Mouse (Mus musculus) urinary bladder, postnatal 14 days (tissue): ENCODE measurements around the gene Map3k5.

Experiments
- DNase-seq: peaks from one replicate; pipeline ENCODE4 v3.0.0; 2021; ENCODE audit warnings: low spot score

Map3k5 gene

DNA sequence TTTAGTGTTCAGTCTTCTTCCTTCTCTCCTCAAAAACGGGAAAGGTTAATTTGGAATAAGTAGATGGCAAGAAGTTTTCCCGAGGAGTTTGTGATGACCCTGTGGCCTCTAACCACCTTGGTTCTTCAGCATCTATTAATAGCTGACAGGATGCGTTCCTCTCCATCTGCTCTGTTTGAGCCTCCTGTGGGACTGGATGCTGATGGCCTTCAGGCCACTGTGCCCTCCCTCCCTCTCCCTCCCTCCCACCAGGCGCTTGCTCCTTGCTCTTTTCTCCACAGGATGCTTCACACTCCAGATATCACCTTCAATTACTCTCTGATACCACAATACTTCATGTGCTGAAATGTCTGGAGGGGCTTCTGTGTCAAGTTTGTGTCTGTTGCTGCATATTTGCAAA is 224.5 kb downstream of the Map3k5 start:
- no peak for DNase-seq

DNA sequence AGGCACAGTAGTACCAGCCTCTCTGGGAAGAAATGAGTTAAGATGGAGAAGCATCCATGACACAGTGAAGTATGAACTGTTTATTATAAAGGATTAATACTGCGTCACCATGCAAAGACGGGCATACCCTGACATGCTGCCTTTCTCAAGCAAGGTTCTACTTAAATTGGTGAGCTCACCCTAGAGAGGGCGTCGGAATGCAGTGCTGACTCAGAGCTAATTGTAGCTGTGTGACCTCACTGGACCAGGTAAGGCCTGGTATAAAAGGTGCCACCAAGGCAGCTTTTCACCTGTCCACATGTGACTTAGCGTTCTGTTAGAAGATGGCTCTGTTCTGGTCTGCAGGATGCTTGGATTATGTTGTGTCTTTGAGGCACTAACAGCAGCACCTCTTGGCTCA is 225.0 kb downstream of the Map3k5 start:
- DNase-seq = no peak

DNA sequence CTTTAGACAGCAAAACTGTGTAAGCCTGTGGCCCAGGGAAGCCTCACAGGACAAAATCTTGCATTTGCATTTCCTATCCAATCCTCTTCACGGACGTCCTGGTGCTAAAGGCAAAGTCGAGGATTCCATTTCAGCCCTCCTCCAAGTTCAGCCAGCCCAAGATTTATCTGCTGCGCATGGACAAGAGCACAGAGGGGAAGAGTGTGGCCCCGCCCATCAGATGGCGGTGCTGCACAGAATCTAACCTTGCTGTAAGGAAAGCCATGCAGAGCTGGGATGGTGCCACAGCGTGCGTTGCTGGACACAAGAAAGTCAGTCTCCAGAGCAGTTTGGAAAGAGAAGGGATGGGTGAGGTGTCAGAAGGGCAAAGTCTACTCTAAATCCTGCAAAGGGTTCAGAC is 226.6 kb downstream of the Map3k5 start:
- no peak for DNase-seq

DNA sequence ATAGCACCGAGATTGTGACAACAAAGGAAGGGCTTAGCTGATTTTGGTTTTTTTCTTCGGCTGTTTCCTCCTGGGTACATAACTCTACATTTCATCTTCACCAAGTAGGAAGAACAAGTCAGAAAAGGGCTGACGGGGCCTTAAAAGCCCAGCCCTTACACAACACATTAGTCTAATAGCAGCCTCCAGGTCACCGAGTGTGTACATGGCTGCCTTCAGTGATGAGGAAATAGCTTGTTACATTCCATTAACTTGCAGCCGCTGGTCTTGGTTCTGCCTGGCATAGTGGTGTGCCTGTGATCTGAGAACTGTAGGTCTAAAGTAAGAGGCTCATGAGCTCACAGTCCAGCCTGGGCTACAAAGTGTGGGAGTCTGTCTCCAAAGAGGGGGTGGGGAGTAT is 230.5 kb downstream of the Map3k5 start:
- no peak for DNase-seq

DNA sequence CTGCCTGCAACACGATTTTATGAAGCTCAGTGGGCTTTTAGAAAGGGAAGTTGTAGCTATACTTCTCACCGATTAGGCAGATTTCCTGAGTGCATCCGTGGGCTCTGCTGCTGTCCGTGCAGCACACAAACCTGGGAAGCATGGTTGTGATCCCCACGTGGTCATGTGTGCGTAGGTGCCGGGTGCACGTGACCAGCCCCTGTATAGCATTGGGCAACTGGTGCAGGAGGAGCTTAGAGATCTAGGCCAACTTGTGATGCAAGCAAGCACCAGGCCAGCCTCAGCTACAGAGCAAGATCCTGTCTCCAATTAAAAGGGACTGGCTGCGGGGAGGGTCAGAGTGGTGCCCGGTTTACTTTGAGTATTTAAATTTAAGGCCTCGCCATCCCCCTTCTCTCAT is 232.5 kb downstream of the Map3k5 start:
- DNase-seq = no peak

DNA sequence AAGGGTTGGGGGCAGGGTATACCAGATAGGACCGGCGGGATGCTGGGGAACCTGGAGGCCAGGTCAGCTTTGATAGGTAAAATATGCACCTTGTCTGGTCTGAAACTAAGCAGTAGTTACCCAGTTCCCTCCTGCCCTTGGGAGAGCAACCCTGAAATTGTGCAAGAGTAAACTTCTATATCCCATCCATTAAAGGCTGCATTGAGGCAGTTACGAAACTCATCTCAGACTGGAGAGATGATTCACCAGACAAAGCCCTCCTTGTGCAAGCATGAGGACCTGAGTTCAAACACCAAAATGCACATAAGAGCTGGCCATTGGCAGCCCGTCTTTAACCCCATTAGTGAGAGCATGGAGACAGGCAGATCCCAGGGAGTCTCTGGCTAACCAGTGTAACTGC is 233.2 kb downstream of the Map3k5 start:
- no peak for DNase-seq

DNA sequence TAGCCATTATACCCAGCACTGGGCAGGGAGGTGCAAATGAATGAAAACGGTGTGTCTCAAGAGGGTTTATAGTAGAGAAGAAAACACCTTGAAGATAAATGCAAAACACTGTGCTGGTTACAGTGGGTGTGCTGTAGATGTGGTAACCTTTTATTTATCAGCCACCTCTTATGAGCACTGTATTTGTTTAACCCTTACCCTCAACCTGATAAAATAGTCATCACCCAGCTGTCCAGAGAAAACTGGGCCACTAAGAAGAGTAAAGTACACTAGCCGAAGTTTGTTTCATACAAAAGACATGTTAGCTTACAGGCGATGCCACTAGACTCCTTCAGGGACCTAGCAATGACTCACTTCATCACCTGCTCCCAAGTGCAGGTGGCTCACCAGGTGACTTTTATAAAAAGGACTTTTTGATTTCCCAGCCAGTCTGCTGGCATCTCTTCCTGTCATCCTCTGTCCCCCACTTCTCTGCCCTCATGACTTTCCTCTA is 235.0 kb downstream of the Map3k5 start:
- DNase-seq = no peak

DNA sequence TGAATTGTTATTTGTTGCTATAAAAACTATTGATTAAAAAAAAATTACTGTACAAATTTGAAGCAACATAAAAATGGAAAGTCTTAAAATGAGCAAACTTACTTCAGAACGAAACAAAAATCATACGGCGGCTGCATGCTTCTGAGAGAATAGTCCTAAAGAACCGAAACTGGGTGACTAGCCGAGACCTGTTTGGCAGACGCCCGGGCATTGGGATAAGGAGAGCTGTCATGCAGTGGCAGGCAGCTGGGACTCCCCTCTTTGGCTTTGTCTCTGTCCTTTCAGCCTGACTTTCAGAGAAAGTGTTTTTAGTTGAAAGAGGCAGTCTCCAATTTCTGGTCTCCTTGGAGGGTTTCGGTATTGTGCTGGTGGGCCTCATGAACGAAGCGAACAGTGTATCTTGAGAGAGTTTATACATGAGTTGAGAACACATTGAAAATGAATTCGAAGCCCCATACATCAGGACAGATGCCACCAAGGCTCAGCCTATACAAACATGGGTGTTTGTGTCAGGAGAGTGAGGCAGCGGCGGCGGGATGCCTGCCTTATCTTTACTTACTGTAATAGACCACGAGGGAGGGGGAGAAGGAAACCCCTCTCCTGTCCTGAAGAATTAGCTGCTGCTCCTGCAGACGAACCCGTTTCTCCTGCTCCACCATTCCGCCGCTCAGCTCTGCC is 235.8 kb downstream of the Map3k5 start:
- peak; percentile 73 for DNase-seq

DNA sequence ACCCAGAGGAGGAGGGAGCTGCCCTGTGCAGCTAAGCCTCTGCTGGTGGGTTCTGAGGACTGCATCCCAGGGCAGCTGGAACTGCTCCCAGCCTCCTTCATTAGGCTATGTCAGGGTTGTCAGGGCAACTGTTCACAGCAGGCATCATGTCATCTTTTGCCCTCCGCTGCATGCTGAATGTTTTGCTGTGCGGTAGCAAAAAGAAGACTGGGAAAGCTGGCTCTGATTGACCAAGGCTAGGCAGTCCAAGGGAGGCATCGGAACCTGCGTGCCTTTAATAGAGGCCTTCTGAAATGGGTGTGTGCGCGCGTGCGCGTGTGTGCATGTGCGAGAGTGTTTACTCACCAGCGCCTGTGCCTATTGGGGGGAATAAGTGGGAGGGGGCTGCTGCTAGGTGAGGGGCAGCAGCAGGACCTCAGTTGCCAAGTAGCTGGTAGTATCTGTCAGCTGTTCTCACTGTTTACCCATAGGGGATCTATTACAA is 236.4 kb downstream of the Map3k5 start:
- no peak for DNase-seq

DNA sequence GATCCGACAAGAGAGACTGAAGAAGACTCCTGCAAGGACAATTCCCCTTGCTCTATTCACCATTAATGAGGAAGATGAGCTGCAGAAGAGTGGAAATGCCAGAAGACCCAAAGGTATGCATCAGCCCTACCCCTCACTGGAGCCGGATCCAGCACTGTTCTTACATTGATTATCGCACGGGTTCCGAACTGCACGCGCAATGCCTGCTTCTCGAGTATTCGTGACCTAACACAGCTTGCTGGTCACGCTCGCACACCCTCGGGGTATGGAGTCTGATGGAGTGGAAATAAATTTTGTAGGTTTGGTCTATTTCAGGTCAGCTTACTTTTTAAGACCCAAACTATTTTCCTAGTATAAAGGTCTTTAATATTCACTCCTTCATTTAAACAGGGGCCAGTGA is 236.9 kb downstream of the Map3k5 start:
- DNase-seq = no peak

DNA sequence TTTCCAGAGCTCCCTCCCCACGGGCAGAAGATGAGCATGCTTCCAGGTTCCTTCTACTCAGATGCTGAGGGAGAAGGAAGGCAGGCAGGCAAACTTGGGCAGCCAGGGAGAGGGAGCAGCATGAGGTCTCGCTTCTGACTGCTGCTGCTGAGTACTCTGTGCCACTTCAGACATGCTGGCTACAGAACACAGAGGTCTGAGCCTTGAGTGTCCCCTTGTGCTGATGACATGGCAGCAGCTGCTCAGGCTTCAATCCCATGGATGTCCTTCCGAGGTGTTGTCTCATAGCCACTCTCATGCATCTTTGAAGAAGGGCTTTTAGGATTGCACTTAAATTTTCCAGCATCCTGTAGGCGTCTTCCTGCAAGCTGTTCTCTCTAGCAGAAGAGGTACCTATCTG is 237.5 kb downstream of the Map3k5 start:
- DNase-seq = no peak

DNA sequence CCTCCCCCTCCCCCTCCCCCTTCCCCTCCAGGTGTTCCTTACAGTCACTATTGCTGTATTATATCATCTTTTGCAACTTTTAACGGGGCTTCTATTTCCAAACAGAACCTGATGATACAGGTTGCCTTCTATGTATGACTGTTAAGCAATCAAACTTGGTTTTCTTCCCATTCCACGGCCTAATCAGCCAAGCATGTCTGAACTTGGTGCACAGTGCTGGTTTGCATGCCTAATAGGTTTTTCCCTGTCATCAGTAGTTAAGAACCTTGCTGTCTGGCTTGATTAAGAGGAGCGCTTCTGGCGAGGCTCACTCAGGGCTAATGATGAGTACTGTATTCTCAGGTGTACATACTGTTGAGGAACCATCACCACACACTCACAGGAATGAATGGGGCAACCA is 239.5 kb downstream of the Map3k5 start:
- DNase-seq = peak; percentile 31

DNA sequence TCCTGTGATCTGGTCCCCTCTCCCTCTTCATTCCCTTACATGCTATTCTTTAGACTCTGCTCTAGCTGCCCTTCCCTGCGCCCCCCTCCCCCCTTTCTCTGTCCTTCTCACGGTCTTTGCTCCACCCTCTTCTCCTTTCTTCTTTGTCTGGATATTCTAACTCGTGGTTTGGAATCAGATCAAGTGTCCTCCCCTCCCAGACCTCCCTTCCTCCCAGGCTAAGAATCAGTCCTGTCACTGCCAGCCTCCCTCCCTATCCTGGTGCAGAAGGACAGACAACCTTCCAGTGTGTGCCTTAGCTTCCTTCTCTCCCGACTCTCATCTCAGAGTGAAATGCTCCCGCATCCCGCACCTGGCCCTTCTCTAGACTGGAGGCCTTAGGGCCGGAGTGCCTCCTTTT is 241.8 kb downstream of the Map3k5 start:
- no peak for DNase-seq

DNA sequence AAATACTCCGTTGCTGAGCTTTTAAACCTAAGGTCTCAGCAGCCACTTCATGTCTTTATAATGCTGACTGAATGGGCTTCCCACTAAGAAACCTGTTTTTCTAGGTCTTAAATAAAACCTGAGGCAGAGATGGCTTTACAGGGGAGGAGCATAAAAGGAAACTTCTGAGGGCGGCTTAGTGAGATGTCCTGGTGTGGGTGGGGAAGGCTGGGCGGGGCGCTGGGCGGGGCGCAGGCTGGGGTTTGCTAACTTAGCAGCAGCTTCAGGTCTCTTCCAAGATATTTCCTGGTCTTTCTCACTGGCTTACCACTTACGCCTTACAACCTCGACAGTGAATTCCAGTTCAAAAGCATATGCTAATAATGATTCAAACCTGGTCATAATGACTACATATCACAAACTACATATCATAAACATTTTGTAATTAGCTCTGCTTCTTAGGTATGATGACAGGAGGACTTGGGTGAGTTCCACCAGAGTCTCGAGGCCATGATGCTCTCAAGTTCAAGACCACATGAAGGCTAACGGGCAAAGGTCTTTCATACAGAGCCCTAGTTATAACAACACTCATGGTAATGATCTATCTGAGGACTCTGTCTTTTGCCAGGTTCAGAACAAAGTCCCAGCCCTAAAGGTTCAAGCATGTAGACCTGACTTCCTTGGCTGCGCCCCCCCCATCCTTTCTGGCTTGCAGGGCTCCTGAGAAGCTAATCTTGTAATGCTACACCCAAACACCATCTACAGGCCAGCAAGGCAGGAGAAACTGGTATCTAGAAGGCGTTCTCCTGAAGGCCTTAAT is 244.7 kb downstream of the Map3k5 start:
- DNase-seq = peak; percentile 59

DNA sequence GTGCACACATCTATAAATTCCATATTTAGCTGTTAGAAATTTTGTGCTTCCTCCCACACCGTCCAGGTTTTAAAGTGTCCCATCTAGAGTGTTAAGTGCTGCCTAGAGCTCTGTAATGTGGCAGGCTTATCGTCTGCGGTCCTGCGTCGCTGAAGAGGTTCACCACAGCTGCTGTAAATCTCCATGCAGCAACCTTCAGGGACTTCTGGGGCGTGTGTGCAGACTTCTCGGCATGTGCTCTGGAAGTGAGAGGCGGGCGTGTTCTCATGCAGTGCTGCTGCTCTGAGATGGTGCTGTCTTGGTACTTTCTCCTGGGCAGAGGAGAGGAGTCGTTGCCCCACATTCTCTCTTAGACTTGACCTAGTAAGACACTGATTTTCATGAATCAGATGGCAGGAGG is 246.9 kb downstream of the Map3k5 start:
- DNase-seq = no peak

DNA sequence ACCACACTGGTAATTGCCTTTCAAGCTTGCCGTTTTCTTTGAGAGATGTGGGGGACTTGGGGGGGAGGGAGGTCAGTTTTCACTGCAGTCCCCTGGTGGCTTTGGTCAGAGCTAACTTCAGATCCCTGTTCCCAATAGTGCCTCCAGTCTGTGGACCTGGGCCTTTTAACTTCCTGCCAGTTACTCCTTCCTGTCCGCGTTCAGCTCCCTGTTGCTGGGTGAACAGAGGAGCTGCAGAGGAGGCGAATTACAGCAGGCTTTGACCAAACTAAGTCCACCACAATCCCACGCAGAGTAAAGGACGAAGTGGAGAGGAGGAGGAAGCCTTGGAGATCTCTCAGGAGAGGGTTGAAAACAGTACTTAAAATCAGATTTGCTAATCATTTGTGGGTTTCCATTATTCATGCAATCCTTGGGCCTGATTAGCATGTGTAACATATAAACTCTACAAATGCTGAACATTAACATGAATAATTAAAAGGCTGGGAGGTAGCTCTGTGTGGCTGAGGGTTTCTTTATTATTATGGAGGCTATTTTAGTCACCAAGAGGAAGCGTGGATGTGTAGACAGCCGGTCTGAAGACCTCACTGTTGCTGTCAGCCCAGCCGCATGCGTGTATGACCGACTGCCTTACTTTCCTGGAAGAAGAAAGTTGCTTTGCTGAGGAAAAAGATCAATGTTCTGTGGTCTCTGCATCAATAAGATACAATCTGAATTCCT is 247.6 kb downstream of the Map3k5 start:
- no peak for DNase-seq

DNA sequence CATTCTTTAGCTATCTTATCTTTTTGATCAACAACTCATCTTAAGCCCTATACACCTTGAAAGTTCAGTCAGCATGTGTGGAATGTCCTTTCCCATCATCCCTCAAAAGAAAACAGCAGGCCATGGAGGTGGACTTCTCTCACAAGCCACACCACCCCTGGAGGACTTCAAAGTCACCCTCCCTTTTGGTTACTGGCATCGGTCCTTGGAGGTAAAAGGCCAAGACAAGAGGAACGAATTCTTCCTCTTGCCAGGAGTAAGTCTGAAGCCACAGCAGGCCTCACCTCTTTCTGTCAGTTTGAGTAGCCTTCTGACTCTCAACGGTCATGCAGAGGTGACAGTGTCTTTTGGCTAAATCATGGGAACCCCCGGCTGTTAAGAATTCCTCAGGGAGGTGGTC is 250.1 kb downstream of the Map3k5 start:
- no peak for DNase-seq

DNA sequence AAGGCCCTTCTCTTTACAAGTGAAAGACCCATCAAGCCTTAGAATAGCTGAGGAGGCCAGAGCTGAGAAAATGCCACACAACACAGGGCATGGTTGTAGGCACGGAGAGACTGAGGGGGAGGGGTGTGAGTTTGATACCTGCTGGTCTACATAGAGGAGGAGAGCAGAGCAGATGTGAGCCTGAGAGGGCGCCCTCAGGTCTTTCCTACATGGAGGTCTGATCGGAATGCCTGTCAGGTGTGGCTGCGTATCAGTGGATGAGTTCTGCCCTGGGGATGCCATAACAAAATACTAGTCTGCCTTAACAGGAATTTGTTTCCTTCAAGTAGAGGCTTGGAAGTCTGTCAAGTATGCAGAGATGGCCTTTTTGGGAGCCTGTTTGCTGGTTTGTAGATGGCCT is 251.0 kb downstream of the Map3k5 start:
- no peak for DNase-seq

DNA sequence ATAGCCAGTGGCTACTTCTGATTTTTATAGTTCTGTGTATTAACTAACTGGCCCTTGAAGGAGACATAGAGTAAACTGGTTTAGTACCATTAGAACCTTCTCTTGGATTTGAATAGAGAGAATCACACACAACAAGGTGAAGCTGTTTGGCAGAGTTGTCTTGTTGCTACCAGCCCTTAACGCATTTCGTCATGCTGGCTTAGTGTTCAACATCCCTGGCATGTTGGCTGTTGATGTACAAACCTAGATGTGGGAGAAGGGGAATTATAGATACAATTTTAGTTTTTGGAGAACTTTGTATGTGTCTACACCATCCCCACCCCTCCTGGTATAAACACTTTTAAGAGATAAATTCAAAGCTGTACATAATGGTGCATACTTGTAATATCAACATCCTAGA is 251.5 kb downstream of the Map3k5 start:
- no peak for DNase-seq

DNA sequence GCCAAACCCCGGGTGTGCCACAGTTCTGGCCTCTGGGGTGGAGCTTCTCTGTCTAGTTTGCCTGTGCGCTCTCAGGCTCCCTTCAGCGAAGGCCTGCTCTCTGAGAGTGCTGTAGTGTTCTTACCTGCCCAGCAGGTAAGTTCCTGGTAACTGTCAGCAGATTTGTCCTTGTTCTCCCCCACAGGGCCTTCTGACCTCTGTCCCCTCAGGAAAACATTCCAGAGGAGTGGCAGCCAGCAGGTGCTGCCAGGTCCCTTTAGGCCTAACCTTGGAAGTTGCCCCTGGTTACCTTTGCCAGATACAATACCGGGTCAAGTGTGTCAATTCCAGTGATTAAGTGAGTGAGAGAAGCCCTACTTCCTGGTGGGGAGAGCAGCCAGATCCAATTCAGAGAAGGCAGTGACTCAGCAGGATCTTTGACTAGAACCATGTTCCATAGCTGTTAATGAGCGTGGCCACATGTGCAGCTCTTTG is 252.6 kb downstream of the Map3k5 start:
- no peak for DNase-seq

DNA sequence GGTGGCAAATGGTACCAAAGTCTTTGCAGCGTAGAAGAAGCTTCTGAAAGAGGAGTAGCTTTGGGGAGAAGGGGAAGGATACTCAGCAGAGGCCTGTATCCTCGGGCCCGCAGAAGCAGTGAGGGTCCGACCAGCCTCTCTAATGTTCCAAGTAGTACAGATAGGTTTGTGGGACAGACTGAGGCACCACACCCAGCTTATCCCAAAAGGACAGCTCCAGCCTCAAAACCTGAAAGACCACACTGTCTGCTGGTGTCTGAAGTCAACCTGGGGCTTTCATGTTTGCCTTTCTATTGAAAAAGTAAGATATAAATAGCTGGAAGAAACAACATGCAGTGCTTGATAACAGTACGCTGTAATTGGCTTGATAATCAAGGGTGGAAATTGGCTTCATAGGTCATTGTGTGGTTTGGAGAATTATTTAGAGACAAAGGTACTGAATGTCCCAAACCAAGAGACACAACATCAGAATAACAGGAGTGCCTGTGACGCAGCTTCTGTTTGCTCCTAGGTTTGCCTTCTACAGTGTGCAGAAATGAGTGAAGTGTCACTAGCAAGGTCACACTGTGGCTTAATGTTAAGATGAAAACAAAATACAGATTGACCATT is 256.0 kb downstream of the Map3k5 start:
- DNase-seq = no peak
